ENCODE assay signal across 7 mouse cellular contexts in genomic region chr17:35842006-35842405, GRCm38 (mm10). TPM values are rescaled to one million over a fixed set of nuclear protein-coding genes. Genes with fewer than 3 reads are reported as not detected.
DNase-seq lines count a peak whose midpoint lies in the region; ATAC-seq and TF ChIP-seq lines count a peak whose summit lies in the region.

No protein-coding gene starts in this region.

- H3K27me3 ChIP-seq in forebrain, embryonic 12.5 days, result no peaks in the 10 kb centered on the region
- no peaks in the 10 kb centered on the region for H3K27me3 ChIP-seq in stomach, postnatal 0 days (ENCODE audit: control insufficient read depth, insufficient read depth, low read length)

- no peak for ATAC-seq in forebrain, embryonic 12.5 days (ENCODE audit: low FRiP score)
- ATAC-seq in stomach, postnatal 0 days (ENCODE audit: low FRiP score, low TSS enrichment), result no peak

- peak overlapping the region; percentile 64 for H3K9ac ChIP-seq in forebrain, embryonic 12.5 days
- H3K9ac ChIP-seq in stomach, postnatal 0 days (ENCODE audit: low read length), result peak overlapping the region; percentile 54

- WGBS in forebrain, embryonic 12.5 days, result 23% methylated on average over 11 of the region's 11 CpGs
- 13% methylated on average over 11 of the region's 11 CpGs for WGBS in stomach, postnatal 0 days

- peaks cover 23% of the 10 kb centered on the region for H3K4me1 ChIP-seq in forebrain, embryonic 12.5 days
- H3K4me1 ChIP-seq in stomach, postnatal 0 days (replicated peaks; ENCODE audit: control insufficient read depth, insufficient read depth), result no peaks in the 10 kb centered on the region; the same call in 1 of the 2 replicates

- peak overlapping the region; percentile 61 for H3K4me3 ChIP-seq in forebrain, embryonic 12.5 days (replicated peaks)
- H3K4me3 ChIP-seq in stomach, postnatal 0 days (ENCODE audit: low read depth, low read length), result peak overlapping the region; percentile 49

- peak overlapping the region; percentile 58 for H3K4me2 ChIP-seq in forebrain, embryonic 12.5 days
- peak overlapping the region; percentile 71 for H3K4me2 ChIP-seq in stomach, postnatal 0 days (replicated peaks; ENCODE audit: low read depth)

- TF ChIP-seq CTCF in stomach, postnatal 0 days (IDR thresholded peaks at IDR 0.05; ENCODE audit: low read depth), result no peak

- TF ChIP-seq EP300 in stomach, postnatal 0 days (optimal IDR thresholded peaks at IDR 0.05), result peak; percentile 4

- H3K27ac ChIP-seq in forebrain, embryonic 12.5 days, result peak overlapping the region; percentile 86
- peak overlapping the region; percentile 64; the same call in 1 of the 2 replicates for H3K27ac ChIP-seq in stomach, postnatal 0 days (replicated peaks)

- DNase-seq in spleen, postnatal 4 days (ENCODE audit: low spot score in 2 of 2), result peak; percentile 48 to 70
- DNase-seq in spleen, postnatal 14 days (ENCODE audit: low spot score in 2 of 2), result no peak
- peak; percentile 73 for DNase-seq in liver
- DNase-seq in stomach, postnatal 0 days (ENCODE audit: low spot score), result no peak
- DNase-seq in ovary, adult 18-20 months (ENCODE audit: low spot score), result no peak
- DNase-seq in adrenal gland, adult 2 months, result no peak

- H3K36me3 ChIP-seq in forebrain, embryonic 12.5 days (replicated peaks), result peaks cover 28% of the 10 kb centered on the region
- peaks cover 3% of the 10 kb centered on the region; the same call in 1 of the 2 replicates for H3K36me3 ChIP-seq in stomach, postnatal 0 days (ENCODE audit: control insufficient read depth, insufficient read depth, low read length)

- no peaks in the 10 kb centered on the region for H3K9me3 ChIP-seq in forebrain, embryonic 12.5 days
- H3K9me3 ChIP-seq in stomach, postnatal 0 days (ENCODE audit: control insufficient read depth, low read length), result no peaks in the 10 kb centered on the region

RNA-seq across cellular contexts. Expression of gene Mdc1, which starts 0.7 kb away (rescaled TPM):
- 22.3 and 26.1 TPM in 2 replicates for polyA plus RNA-seq in forebrain, embryonic 12.5 days (2016; fragmentation: Nextera tagmentation; extraction: Ambion mirVana)
- polyA plus RNA-seq in stomach, postnatal 0 days (2015; fragmentation: Nextera tagmentation; extraction: Ambion mirVana), result 2.1 and 2.2 TPM in 2 replicates
- total RNA-seq in adrenal gland, adult 2 months (2021), result 10 to 100 TPM; 15.4 to 20.8 TPM
- polyA plus RNA-seq in adrenal gland, adult 2 months (2012; rRNA removed), result 3.6 and 5.9 TPM in 2 replicates

RNA-seq across cellular contexts. Expression of gene Tubb5, which starts 3.9 kb away (rescaled TPM):
- 1,541 and 1,619 TPM in 2 replicates for polyA plus RNA-seq in forebrain, embryonic 12.5 days (2016; fragmentation: Nextera tagmentation; extraction: Ambion mirVana)
- polyA plus RNA-seq in stomach, postnatal 0 days (2015; fragmentation: Nextera tagmentation; extraction: Ambion mirVana), result 251 and 296 TPM in 2 replicates
- 100 to 1,000 TPM; 152 to 198 TPM for total RNA-seq in adrenal gland, adult 2 months (2021)
- 137 and 156 TPM in 2 replicates for polyA plus RNA-seq in adrenal gland, adult 2 months (2012; rRNA removed)

RNA-seq across cellular contexts. Expression of gene Flot1, which starts 19.0 kb away (rescaled TPM):
- polyA plus RNA-seq in forebrain, embryonic 12.5 days (2016; fragmentation: Nextera tagmentation; extraction: Ambion mirVana), result 53.7 and 56.0 TPM in 2 replicates
- 41.0 and 43.5 TPM in 2 replicates for polyA plus RNA-seq in stomach, postnatal 0 days (2015; fragmentation: Nextera tagmentation; extraction: Ambion mirVana)
- total RNA-seq in adrenal gland, adult 2 months (2021), result 10 to 100 TPM; 59.0 to 74.4 TPM
- 61.0 and 66.2 TPM in 2 replicates for polyA plus RNA-seq in adrenal gland, adult 2 months (2012; rRNA removed)

RNA-seq across cellular contexts. Expression of gene Nrm, which starts 19.1 kb away (rescaled TPM):
- 56.2 and 60.5 TPM in 2 replicates for polyA plus RNA-seq in forebrain, embryonic 12.5 days (2016; fragmentation: Nextera tagmentation; extraction: Ambion mirVana)
- polyA plus RNA-seq in stomach, postnatal 0 days (2015; fragmentation: Nextera tagmentation; extraction: Ambion mirVana), result 27.3 and 27.4 TPM in 2 replicates
- 1 to 10 TPM; 3.3 to 4.8 TPM for total RNA-seq in adrenal gland, adult 2 months (2021)
- 9.3 and 11.7 TPM in 2 replicates for polyA plus RNA-seq in adrenal gland, adult 2 months (2012; rRNA removed)

RNA-seq across cellular contexts. Expression of gene Ier3, which starts 20.5 kb away (rescaled TPM):
- 4.9 and 5.3 TPM in 2 replicates for polyA plus RNA-seq in forebrain, embryonic 12.5 days (2016; fragmentation: Nextera tagmentation; extraction: Ambion mirVana)
- polyA plus RNA-seq in stomach, postnatal 0 days (2015; fragmentation: Nextera tagmentation; extraction: Ambion mirVana), result 74.8 and 79.5 TPM in 2 replicates
- total RNA-seq in adrenal gland, adult 2 months (2021), result 10 to 100 TPM in 1 of 2 experiments, 1 to 10 TPM in 1; 9.6 to 13.8 TPM
- 17.1 and 17.6 TPM in 2 replicates for polyA plus RNA-seq in adrenal gland, adult 2 months (2012; rRNA removed)

Comparison
In these comparisons a context has a peak if more than half of its experiments do, and no peak if none do; other contexts are left out.
1. DNase-seq: peak in spleen, postnatal 4 days (2 of 2) and liver (single experiment); none in spleen, postnatal 14 days (0 of 2), stomach, postnatal 0 days (single experiment), ovary, adult 18-20 months (single experiment) and adrenal gland, adult 2 months (single experiment).